Mouse (Mus musculus): ENCODE measurements at regions not wholly inside any gene's neighbourhood (a gene's known extent, or its start where the extent isn't known, plus 50 kb on each side); places are given as distances from the start of the nearest gene placed in this dataset.

GRCm38 (mm10) chr13:44012868-44013267 lies 228.3 kb downstream of the Cd83 start:
- Histone ChIP-seq H3K36me3 (no peaks in the 10 kb centered on the region), H3K9ac (no peak overlapping the region), H3K4me2 (no peak overlapping the region), H3K27me3 (no peaks in the 10 kb centered on the region), H3K4me1 (replicated peaks) (peaks cover 12% of the 10 kb centered on the region; the same call in 1 of the 2 replicates), H3K27ac (no peak overlapping the region), H3K4me3 (no peak overlapping the region), H3K9me3 (replicated peaks) (no peaks in the 10 kb centered on the region)
- no peak for ATAC-seq (replicated peaks; ENCODE audit: insufficient number of reproducible peaks, insufficient read depth, low FRiP score, low read depth)
- 59% methylated on average over 2 of the region's 2 CpGs for WGBS

DNA sequence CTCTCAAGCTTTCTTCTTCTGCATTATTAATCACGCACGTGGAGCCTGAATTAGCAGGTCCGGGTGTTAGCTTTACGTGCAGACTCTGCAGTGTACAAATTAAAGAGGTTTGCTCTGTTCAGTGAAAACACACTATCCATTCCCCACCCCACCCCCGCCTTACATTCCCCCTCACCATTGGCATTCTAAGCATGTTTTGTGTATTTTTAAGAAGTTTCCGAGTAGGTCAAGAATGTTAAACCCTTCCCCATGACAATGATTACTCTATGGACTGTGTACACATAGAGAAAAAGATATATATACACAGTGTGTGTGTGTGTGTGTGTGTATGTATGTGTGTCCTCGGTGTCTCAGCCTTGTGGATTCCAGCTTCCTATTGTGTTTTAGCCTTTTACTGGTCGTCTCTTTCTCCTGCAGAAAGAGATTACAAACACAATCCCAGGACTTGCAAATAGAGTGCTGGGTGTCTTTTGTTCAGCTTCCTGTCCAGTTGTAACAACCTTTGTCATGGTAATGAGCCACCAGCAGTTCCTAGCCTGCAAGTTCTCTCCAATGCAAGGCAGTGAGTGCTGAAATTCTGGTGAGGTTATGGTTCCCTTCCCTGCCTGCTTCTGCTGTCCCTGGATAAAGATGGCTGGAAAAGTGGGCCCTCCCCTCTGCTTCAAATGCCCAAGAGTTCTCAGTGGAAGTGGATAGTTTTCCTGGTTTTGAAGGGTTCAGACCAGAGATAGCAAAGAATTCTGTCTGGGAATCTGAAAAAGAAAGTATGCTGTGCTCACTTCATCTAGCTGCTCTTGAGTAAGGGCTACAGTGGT lies 234.1 kb downstream of the Cd83 start:
- H3K4me2 ChIP-seq = no peak overlapping the region
- no peaks in the 10 kb centered on the region for H3K36me3 ChIP-seq
- 0 out of 2 replicates have a peak overlapping the region, but pooled peaks have one; percentile 9 for H3K27ac ChIP-seq
- no peaks in the 10 kb centered on the region for H3K27me3 ChIP-seq
- no peaks in the 10 kb centered on the region for H3K9me3 ChIP-seq (replicated peaks)
- no peak overlapping the region for H3K9ac ChIP-seq
- H3K4me3 ChIP-seq = no peak overlapping the region
- WGBS = 42% methylated on average over 8 of the region's 8 CpGs
- no peak for ATAC-seq (replicated peaks; ENCODE audit: insufficient number of reproducible peaks, insufficient read depth, low FRiP score, low read depth)
- peaks cover 12% of the 10 kb centered on the region for H3K4me1 ChIP-seq (replicated peaks)

GRCm38 (mm10) chr13:44019304-44019583 lies 234.7 kb downstream of the Cd83 start:
- Histone ChIP-seq H3K4me3 (no peak overlapping the region), H3K9ac (no peak overlapping the region), H3K9me3 (replicated peaks) (no peaks in the 10 kb centered on the region), H3K36me3 (no peaks in the 10 kb centered on the region), H3K4me2 (no peak overlapping the region), H3K27ac (0 out of 2 replicates have a peak overlapping the region, but pooled peaks have one; percentile 9), H3K4me1 (replicated peaks) (peaks cover 16% of the 10 kb centered on the region), H3K27me3 (no peaks in the 10 kb centered on the region)
- ATAC-seq (replicated peaks; ENCODE audit: insufficient number of reproducible peaks, insufficient read depth, low FRiP score, low read depth) = no peak

GRCm38 (mm10) chr13:44020851-44021250 lies 236.3 kb downstream of the Cd83 start:
- WGBS = 59% methylated on average over 7 of the region's 7 CpGs
- Histone ChIP-seq H3K4me2 (no peak overlapping the region), H3K4me1 (replicated peaks) (peaks cover 27% of the 10 kb centered on the region), H3K27ac (no peak overlapping the region), H3K9ac (no peak overlapping the region), H3K36me3 (no peaks in the 10 kb centered on the region), H3K4me3 (no peak overlapping the region), H3K9me3 (replicated peaks) (no peaks in the 10 kb centered on the region), H3K27me3 (no peaks in the 10 kb centered on the region)
- no peak for ATAC-seq (replicated peaks; ENCODE audit: insufficient number of reproducible peaks, insufficient read depth, low FRiP score, low read depth)

GRCm38 (mm10) chr13:44022106-44022505 lies 237.5 kb downstream of the Cd83 start:
- no peaks in the 10 kb centered on the region for H3K27me3 ChIP-seq
- WGBS = 78% methylated on average over 10 of the region's 10 CpGs
- no peak overlapping the region for H3K4me2 ChIP-seq
- no peak overlapping the region for H3K27ac ChIP-seq
- H3K4me3 ChIP-seq = no peak overlapping the region
- no peak overlapping the region for H3K9ac ChIP-seq
- ATAC-seq (replicated peaks; ENCODE audit: insufficient number of reproducible peaks, insufficient read depth, low FRiP score, low read depth) = no peak
- H3K36me3 ChIP-seq = no peaks in the 10 kb centered on the region
- no peaks in the 10 kb centered on the region for H3K9me3 ChIP-seq (replicated peaks)
- H3K4me1 ChIP-seq (replicated peaks) = peaks cover 36% of the 10 kb centered on the region

DNA sequence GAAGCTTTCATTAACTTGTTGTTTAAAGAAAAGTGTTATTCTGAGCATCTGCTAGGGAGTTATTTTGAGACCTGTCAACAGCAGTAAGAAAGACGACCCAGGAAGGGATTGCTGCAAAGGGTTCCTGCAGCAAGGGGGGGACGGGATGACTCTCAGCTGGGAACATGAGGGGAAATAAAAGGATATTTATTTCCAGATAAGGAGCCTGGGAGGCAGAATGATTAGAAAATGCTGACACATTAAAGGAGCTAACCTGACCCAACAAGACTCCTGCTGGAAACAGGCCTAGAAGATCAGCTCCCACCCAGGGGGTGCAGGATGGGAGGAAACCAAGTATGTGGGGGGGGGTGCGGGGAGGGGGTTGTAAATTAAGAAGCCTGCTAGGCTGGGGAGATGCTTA lies 240.0 kb downstream of the Cd83 start:
- Histone ChIP-seq H3K27ac (peak overlapping the region; percentile 57; the same call in 1 of the 2 replicates), H3K4me2 (no peak overlapping the region), H3K27me3 (no peaks in the 10 kb centered on the region), H3K36me3 (no peaks in the 10 kb centered on the region), H3K4me3 (no peak overlapping the region), H3K9me3 (replicated peaks) (no peaks in the 10 kb centered on the region), H3K9ac (no peak overlapping the region), H3K4me1 (replicated peaks) (peaks cover 27% of the 10 kb centered on the region)
- 18% methylated on average over 3 of the region's 3 CpGs for WGBS
- ATAC-seq (replicated peaks; ENCODE audit: insufficient number of reproducible peaks, insufficient read depth, low FRiP score, low read depth) = 0 out of 2 replicates have a peak, but pooled peaks have one; percentile 10

DNA sequence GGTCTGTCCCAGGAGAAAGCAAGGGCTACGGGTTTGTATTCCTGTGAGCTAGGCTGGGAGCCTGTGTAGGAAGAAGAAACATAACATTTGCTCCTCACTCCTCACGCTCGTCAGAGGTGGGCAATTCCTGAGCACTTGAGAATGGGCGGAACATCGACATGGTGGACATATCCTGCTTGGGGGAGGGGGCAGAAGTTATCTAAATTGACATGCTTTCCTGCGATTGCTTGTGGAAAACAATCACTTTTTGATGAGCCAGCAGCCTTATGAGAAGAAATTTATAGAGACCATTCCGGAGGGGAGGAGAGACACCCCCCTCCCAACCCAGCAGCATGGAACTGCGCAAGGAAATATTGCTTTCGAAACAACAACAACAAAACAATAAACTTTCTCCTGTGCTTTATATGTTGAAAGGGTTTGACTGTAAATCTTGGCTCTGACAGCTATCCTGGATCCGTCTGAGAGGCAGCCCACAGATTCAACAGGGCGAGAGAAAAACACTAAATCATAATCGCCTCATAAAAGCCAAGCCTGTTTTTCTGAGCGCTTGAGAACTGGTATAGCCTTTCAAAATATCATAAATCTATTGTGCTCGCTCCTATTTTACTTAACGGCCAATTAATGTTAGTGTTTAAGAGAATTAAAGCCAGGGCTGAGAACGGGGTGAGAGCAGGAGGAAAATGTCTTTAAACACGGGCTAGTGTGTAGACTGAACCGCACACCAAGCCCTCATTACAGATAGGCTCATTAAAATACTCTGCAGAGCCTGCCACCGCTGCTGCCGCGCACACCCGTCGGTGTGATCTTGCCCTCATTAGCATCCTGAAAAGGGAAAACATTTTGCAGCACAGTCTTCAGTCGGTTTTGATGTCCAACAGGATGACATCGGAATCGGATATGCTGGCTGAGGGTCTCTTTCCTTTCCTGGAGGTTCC lies 242.0 kb downstream of the Cd83 start:
- no peak for ATAC-seq (replicated peaks; ENCODE audit: insufficient number of reproducible peaks, insufficient read depth, low FRiP score, low read depth)
- Histone ChIP-seq H3K9ac (no peak overlapping the region), H3K4me2 (peak overlapping the region; percentile 16; the same call in 1 of the 2 replicates), H3K27ac (peak overlapping the region; percentile 27; the same call in 1 of the 2 replicates), H3K27me3 (no peaks in the 10 kb centered on the region), H3K36me3 (no peaks in the 10 kb centered on the region), H3K9me3 (replicated peaks) (no peaks in the 10 kb centered on the region), H3K4me1 (replicated peaks) (peaks cover 37% of the 10 kb centered on the region), H3K4me3 (no peak overlapping the region)
- 57% methylated on average over 26 of the region's 26 CpGs for WGBS

DNA sequence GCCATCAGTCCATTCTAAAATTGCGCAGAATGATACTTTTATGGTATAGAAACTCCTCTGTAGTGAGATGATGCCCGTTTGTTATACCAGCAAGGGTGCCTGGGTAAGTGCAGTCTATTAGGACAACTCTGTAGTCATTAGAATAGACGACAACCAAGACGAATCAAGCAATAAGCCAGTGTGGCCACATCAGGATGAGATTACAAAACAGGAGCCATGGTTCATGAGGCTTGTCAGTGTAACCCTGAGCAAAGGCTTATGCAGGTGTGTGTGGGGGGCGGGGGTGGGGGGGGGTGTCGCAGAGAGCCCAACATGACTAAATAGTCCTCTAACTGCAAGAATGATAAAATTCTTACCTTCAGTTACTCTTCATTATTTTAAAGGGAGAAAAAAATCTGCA lies 243.5 kb downstream of the Cd83 start:
- H3K4me2 ChIP-seq = no peak overlapping the region
- no peak overlapping the region for H3K27ac ChIP-seq
- no peak for ATAC-seq (replicated peaks; ENCODE audit: insufficient number of reproducible peaks, insufficient read depth, low FRiP score, low read depth)
- H3K9me3 ChIP-seq (replicated peaks) = no peaks in the 10 kb centered on the region
- WGBS = 90% methylated on average over 6 of the region's 6 CpGs
- H3K36me3 ChIP-seq = no peaks in the 10 kb centered on the region
- H3K4me1 ChIP-seq (replicated peaks) = peaks cover 37% of the 10 kb centered on the region
- no peak overlapping the region for H3K4me3 ChIP-seq
- H3K27me3 ChIP-seq = no peaks in the 10 kb centered on the region
- no peak overlapping the region for H3K9ac ChIP-seq

GRCm38 (mm10) chr13:44030590-44030989 lies 246.0 kb downstream of the Cd83 start:
- Histone ChIP-seq H3K4me2 (no peak overlapping the region), H3K36me3 (no peaks in the 10 kb centered on the region), H3K9me3 (replicated peaks) (no peaks in the 10 kb centered on the region), H3K27me3 (no peaks in the 10 kb centered on the region), H3K4me1 (replicated peaks) (peaks cover 22% of the 10 kb centered on the region), H3K4me3 (no peak overlapping the region), H3K27ac (peak overlapping the region; percentile 86), H3K9ac (no peak overlapping the region)
- WGBS = 23% methylated on average over 5 of the region's 5 CpGs
- peak; percentile 81 for ATAC-seq (replicated peaks; ENCODE audit: insufficient number of reproducible peaks, insufficient read depth, low FRiP score, low read depth)

DNA sequence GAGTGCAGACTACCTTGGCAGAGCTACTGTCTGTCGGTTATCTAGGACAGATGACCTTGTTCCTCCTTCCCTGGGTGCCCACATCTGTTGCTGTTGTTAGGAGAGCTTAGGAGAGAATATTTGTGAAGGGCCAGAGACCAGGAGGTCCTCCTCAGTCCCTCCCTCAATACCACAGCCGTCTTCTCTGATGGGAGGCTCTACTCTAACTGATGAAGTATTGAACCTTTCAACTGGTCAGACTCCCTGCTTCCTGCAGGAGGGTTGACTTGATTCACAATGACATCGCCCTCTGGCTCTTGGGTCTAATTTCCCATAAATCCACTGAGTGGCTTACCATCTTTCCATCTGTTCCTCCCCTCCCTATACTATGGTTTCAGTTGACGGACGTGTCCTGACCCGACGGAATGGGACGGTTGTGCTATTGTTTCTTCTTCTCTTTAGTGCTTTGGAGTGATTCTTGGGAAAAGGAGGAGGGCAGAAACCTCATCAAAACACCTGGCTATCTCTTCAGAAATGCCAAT lies 253.3 kb downstream of the Cd83 start:
- no peak for ATAC-seq (replicated peaks; ENCODE audit: insufficient number of reproducible peaks, insufficient read depth, low FRiP score, low read depth)
- WGBS = 75% methylated on average over 8 of the region's 8 CpGs
- Histone ChIP-seq H3K9ac (no peak overlapping the region), H3K9me3 (replicated peaks) (no peaks in the 10 kb centered on the region), H3K27ac (0 out of 2 replicates have a peak overlapping the region, but pooled peaks have one; percentile 5), H3K4me3 (no peak overlapping the region), H3K4me1 (replicated peaks) (peaks cover 24% of the 10 kb centered on the region), H3K36me3 (no peaks in the 10 kb centered on the region), H3K27me3 (no peaks in the 10 kb centered on the region), H3K4me2 (no peak overlapping the region)

DNA sequence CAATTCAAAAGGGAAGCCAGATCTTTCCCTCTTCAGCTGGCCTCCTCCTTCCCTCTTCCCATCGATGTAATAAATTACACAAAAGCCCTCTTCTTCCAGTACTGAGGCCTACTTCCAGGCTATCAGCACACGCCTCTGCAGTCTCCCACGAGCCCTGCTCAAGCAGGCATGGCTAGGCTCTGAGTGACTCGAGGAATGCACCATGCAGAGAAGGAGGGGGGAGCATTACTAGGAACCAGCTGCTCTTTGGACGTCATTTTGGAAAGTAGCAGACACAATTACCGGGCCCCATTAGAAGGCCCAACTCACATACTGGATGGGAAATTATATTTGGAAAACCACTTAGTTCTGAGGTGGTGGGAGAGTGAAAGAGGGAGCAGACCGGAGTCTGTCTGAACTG lies 253.7 kb downstream of the Cd83 start:
- Histone ChIP-seq H3K36me3 (no peaks in the 10 kb centered on the region), H3K9me3 (replicated peaks) (no peaks in the 10 kb centered on the region), H3K4me2 (no peak overlapping the region), H3K27ac (0 out of 2 replicates have a peak overlapping the region, but pooled peaks have one; percentile 5), H3K4me3 (no peak overlapping the region), H3K4me1 (replicated peaks) (peaks cover 29% of the 10 kb centered on the region), H3K9ac (no peak overlapping the region), H3K27me3 (no peaks in the 10 kb centered on the region)
- ATAC-seq (replicated peaks; ENCODE audit: insufficient number of reproducible peaks, insufficient read depth, low FRiP score, low read depth) = peak; percentile 62; the same call in 1 of the 2 replicates
- 31% methylated on average over 7 of the region's 7 CpGs for WGBS

Measured in heart, embryonic 15.5 days (tissue).